Mouse (Mus musculus) liver, embryonic 14.5 days (tissue): Measurements from ENCODE around the gene Slc9a6. TPM values are rescaled to one million over a fixed set of nuclear protein-coding genes. Genes with fewer than 3 reads are reported as not detected.

ENCODE experiments used
- ATAC-seq: fragments of 200-750 bp; cut with Nextera tagmentation; 2 replicates; pipeline ENCODE4 v1.8.0; 2017; ENCODE audit warnings: moderate number of reproducible peaks, mild to moderate bottlenecking, moderate library complexity; ENCODE audit not compliant: insufficient read depth
- DNase-seq, 3 experiments: peaks; one replicate each; pipeline ENCODE4 v3.0.0-alpha.2; 2012 to 2013; ENCODE audit warnings: low read depth in 3 of 3, low spot score in 3 of 3
- H3K27ac ChIP-seq: fragments of 300-500 bp; sonication (generic); 2 replicates; pipeline ENCODE4 v1.5.1; 2014; ENCODE audit warnings: moderate library complexity, mild to moderate bottlenecking, control low read depth, inconsistent platforms
- H3K27me3 ChIP-seq: fragments of 300-500 bp; sonication (generic); 2 replicates; pipeline ENCODE4 v1.6.1; 2014; ENCODE audit warnings: mild to moderate bottlenecking, low read length, moderate library complexity; ENCODE audit not compliant: control insufficient read depth, insufficient read depth
- H3K36me3 ChIP-seq: fragments of 300-500 bp; sonication (generic); replicated peaks from 2 replicates; pipeline ENCODE4 v1.6.1; 2014; ENCODE audit warnings: low read depth; ENCODE audit not compliant: control insufficient read depth, insufficient read depth
- H3K4me1 ChIP-seq, 2 experiments: fragments of 200-500 bp in 1 of 2; fragments of 300-500 bp in 1 of 2; sonication (generic) in 1 of 2; replicated peaks; 2 replicates each; pipeline ENCODE4 v1.6.1; 2012 to 2014; ENCODE audit warnings: antibody characterized with exemption in 1 of 2, inconsistent platforms in 1 of 2, low read length in 1 of 2; ENCODE audit not compliant: control insufficient read depth in 2 of 2, insufficient read depth in 2 of 2
- H3K4me2 ChIP-seq: fragments of 300-500 bp; sonication (generic); 2 replicates; pipeline ENCODE4 v1.6.1; 2014; ENCODE audit warnings: low read depth, mild to moderate bottlenecking, control low read depth, moderate library complexity
- H3K4me3 ChIP-seq, 2 experiments: fragments of 200-500 bp in 1 of 2; fragments of 300-500 bp in 1 of 2; sonication (generic) in 1 of 2; 2 replicates each; pipeline ENCODE4 v1.5.1; 2012 to 2014; ENCODE audit warnings: low read depth in 2 of 2, low read length in 2 of 2, mild to moderate bottlenecking in 2 of 2, control low read depth in 1 of 2, inconsistent platforms in 1 of 2, moderate library complexity in 1 of 2; ENCODE audit not compliant: insufficient read depth in 1 of 2
- H3K9ac ChIP-seq: fragments of 300-500 bp; sonication (generic); replicated peaks from 2 replicates; pipeline ENCODE4 v1.6.1; 2014; ENCODE audit warnings: mild to moderate bottlenecking, control low read depth, moderate library complexity
- H3K9me3 ChIP-seq: fragments of 300-500 bp; sonication (generic); 2 replicates; pipeline ENCODE4 v1.6.1; 2016; ENCODE audit warnings: low read length, mixed read lengths; ENCODE audit not compliant: control insufficient read depth
- CTCF ChIP-seq: IDR thresholded peaks from 2 replicates; pipeline ENCODE4 v1.5.1; 2016; ENCODE audit warnings: antibody characterized with exemption, low read depth, control low read depth
- EP300 ChIP-seq: IDR thresholded peaks from 2 replicates; pipeline ENCODE4 v1.6.1; 2016; ENCODE audit warnings: antibody characterized with exemption, low read depth
- WGBS: fragments of 180-500 bp; shearing (Covaris S2); extraction: QIAGEN DNeasy Blood & Tissue Kit; methylation state at CpG from one replicate; pipeline ENCODE4 v1.1.7; 2014; ENCODE audit not compliant: insufficient replicate concordance; 5-methylcytosine and 5-hydroxymethylcytosine counted together
- polyA plus RNA-seq, 2 experiments: library from polyadenylated mRNA; depleted of rRNA in 1 of 2; stranded (reverse) in 1 of 2; unstranded in 1 of 2; fragments of >200 nt; fragmentation: Nextera tagmentation in 1 of 2; extraction: Ambion mirVana in 1 of 2; gene quantifications; 2 replicates each; pipeline versions ENCODE4 v1.2.1 to v1.2.3; 2012 to 2014

Slc9a6 gene
- polyA plus RNA-seq, 2 experiments, result 2.5 to 3.4 TPM

DNA sequence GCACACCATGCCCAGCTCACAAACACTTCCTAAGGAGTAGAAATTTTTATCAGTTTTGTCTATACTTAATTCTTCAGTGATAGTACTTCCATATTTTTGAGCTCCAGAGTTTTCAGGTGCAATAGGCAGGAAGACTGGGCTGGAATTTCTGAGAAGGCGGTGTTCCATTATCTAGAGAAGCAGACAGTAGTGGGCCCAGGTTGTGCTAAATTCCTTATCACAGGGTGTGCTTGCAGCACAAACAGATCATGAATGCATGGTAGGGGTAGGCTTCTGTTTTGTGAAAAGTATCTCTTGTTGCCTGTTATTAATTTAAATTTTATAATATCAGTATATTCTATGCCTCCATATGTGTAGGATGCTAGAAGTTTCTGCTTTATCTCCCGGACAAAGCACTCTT lies 5.7 kb downstream of the Slc9a6 start:
- peak; percentile 56; the same call in 1 of the 2 replicates for ATAC-seq
- H3K4me2 ChIP-seq, result peak overlapping the region; percentile 18; the same call in 1 of the 2 replicates
- TF ChIP-seq CTCF, result no peak
- peak; percentile 45; the same call in 1 of the 2 replicates for TF ChIP-seq EP300
- no peak overlapping the region for H3K9ac ChIP-seq
- H3K27me3 ChIP-seq, result no peaks in the 10 kb centered on the region
- no peaks in the 10 kb centered on the region for H3K36me3 ChIP-seq
- no peak overlapping the region for H3K4me3 ChIP-seq
- WGBS, result 37% methylated on average over 2 of the region's 2 CpGs
- no peaks in the 10 kb centered on the region for H3K9me3 ChIP-seq
- H3K4me1 ChIP-seq, result peaks cover 0 to 13% of the 10 kb centered on the region in 2 experiments; a peak in 2 of 4 replicates
- no peak overlapping the region for H3K27ac ChIP-seq
- DNase-seq, result no peak

DNA sequence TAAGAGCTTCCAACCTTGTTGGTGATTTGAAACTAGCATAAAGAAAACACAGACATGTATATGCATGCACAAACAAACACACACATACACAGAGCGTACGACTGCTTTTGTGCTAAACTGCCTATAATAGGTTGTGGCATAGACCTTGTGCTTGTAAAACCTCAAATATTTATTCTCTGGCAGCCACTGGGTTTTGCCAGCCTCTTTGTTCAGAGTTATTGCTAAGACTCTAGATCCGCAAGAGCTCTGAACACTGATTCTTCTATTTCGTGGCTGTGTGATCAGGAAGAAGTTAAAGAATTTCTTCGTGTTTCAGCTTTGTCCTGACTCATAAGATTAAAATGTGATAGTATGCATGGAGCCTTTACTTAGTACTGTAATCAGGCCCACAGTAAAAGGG lies 26.6 kb downstream of the Slc9a6 start:
- no peaks in the 10 kb centered on the region for H3K4me1 ChIP-seq
- no peak overlapping the region for H3K27ac ChIP-seq
- H3K9me3 ChIP-seq, result no peaks in the 10 kb centered on the region
- DNase-seq, result no peak
- no peak overlapping the region for H3K9ac ChIP-seq
- ATAC-seq, result no peak
- H3K4me3 ChIP-seq, result no peak overlapping the region
- TF ChIP-seq EP300, result no peak
- no peak for TF ChIP-seq CTCF
- H3K4me2 ChIP-seq, result no peak overlapping the region
- H3K36me3 ChIP-seq, result no peaks in the 10 kb centered on the region
- 72% methylated on average over 5 of the region's 5 CpGs for WGBS
- no peaks in the 10 kb centered on the region for H3K27me3 ChIP-seq

- H3K27me3 ChIP-seq, result no peaks in the 10 kb centered on the region
- no peaks in the 10 kb centered on the region for H3K36me3 ChIP-seq
- TF ChIP-seq EP300 (no peak), CTCF (no peak)
- no peaks in the 10 kb centered on the region for H3K9me3 ChIP-seq
- H3K4me2 ChIP-seq, result no peak overlapping the region
- WGBS, result 10% methylated on average over 1 of the region's 1 CpGs
- DNase-seq, result no peak
- no peak overlapping the region for H3K4me3 ChIP-seq
- no peak overlapping the region for H3K9ac ChIP-seq
- ATAC-seq, result no peak
- no peaks in the 10 kb centered on the region for H3K4me1 ChIP-seq
- no peak overlapping the region for H3K27ac ChIP-seq
These were observed 30.5 kb downstream of the Slc9a6 start for GRCm38 (mm10) chrX:56640066-56640465.

GRCm38 (mm10) chrX:56649549-56650354 lies 40.2 kb downstream of the Slc9a6 start:
- Histone ChIP-seq H3K4me2 (no peak overlapping the region), H3K4me1 (no peaks in the 10 kb centered on the region), H3K4me3 (no peak overlapping the region), H3K27me3 (no peaks in the 10 kb centered on the region), H3K36me3 (no peaks in the 10 kb centered on the region), H3K27ac (no peak overlapping the region), H3K9ac (no peak overlapping the region), H3K9me3 (no peaks in the 10 kb centered on the region)
- 61% methylated on average over 7 of the region's 7 CpGs for WGBS
- ATAC-seq (no peak), DNase-seq (peak in 1 of 3 experiments; percentile 0)
- TF ChIP-seq EP300 (no peak), CTCF (peak; percentile 39; the same call in 1 of the 2 replicates)

DNA sequence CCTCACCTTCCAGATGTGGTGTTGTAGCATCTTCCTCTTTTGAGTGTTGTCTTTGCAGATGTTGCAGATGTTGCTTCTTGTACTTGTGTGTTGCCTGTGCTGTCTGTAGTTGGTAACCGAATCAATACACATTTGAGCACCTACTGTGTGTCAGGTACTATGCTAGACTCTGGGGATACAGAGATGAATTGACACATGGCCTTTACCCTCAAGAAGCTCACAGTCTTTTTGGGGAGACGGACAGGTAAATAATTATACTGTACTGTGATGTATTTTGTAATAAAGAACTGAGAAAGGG lies 40.7 kb downstream of the Slc9a6 start:
- no peak overlapping the region for H3K4me3 ChIP-seq
- no peak overlapping the region for H3K9ac ChIP-seq
- no peaks in the 10 kb centered on the region for H3K36me3 ChIP-seq
- WGBS, result 59% methylated on average over 2 of the region's 2 CpGs
- TF ChIP-seq EP300, result no peak
- TF ChIP-seq CTCF, result no peak
- H3K4me1 ChIP-seq, result no peaks in the 10 kb centered on the region
- H3K4me2 ChIP-seq, result no peak overlapping the region
- no peak for ATAC-seq
- H3K9me3 ChIP-seq, result no peaks in the 10 kb centered on the region
- no peak for DNase-seq
- no peak overlapping the region for H3K27ac ChIP-seq
- H3K27me3 ChIP-seq, result no peaks in the 10 kb centered on the region
